In the genomic region with DNA sequence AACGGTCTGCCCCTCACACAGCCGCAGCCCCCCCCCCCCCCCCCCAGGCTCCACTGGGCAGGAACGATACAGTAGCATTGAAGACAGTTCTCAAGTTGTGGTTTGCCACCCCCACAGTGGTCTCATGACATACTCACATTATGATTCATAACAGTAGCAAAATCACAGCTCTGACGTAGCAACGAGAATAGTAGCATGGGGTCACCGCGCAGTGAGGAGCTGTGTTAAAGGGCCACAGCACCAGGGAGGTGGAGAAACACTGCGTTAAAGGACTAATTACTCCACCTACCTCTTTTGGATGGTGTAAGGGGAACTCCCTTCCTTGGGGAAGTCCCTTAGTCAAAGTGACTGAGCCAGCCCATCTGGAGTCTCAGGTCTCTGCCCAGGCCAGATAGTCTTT, we compare ENCODE assay signal across 14 mouse cellular contexts. TPM values are rescaled to one million over a fixed set of nuclear protein-coding genes. Genes with fewer than 3 reads are reported as not detected.
DNase-seq lines count a peak whose midpoint lies in the region; TF ChIP-seq lines count a peak whose summit lies in the region.
"Had no signal": no experiment of that assay in that cellular context is flagged by ENCODE, and none has a peak within 500 bp of the region (broad histone marks: within the 10 kb centered on the region; RNA-seq: fewer than 3 reads in every experiment).

No protein-coding gene starts in this region.

- H3K4me1 ChIP-seq in bone marrow macrophage, adult 2 months (ENCODE audit: control insufficient read depth, insufficient read depth, low read length), result peaks cover 10% of the 10 kb centered on the region
- H3K4me1 ChIP-seq: liver, embryonic 12.5 days; midbrain, embryonic 15.5 days had no signal

- no peak for TF ChIP-seq POLR2A in bone marrow macrophage, adult 2 months (IDR thresholded peaks at IDR 0.05; ENCODE audit: borderline replicate concordance, low read depth, low read length)

- DNase-seq in 3T3-L1 (ENCODE audit: low read depth, low spot score), result peak; percentile 90
- peak; percentile 80 to 85 for DNase-seq in B cell, adult 2 months
- DNase-seq in monocyte, adult 2 months (ENCODE audit: low read depth in 1 of 2, low spot score in 2 of 2), result peak; percentile 48 to 61
- no peak for DNase-seq in frontal cortex, postnatal 10 days (ENCODE audit: low spot score in 2 of 2)
- DNase-seq in thymus, adult 18-20 months, result no peak
- DNase-seq in right cerebral cortex, postnatal 14 days, result no peak
- DNase-seq: cerebellum, postnatal 36 days; kidney, adult 9 months; retina, postnatal 1 day had no signal

- peak overlapping the region; percentile 34 for H3K4me3 ChIP-seq in bone marrow macrophage, adult 2 months (ENCODE audit: insufficient read depth, low read length)
- H3K4me3 ChIP-seq: liver, embryonic 12.5 days; midbrain, embryonic 15.5 days had no signal

- TF ChIP-seq CTCF in bone marrow macrophage, adult 2 months (IDR thresholded peaks at IDR 0.05; ENCODE audit: low read depth, low read length), result no peak

- H3K27ac ChIP-seq in bone marrow macrophage, adult 2 months (ENCODE audit: insufficient read depth, low read depth, low read length), result peak overlapping the region; percentile 78
- H3K27ac ChIP-seq: liver, embryonic 12.5 days; midbrain, embryonic 15.5 days; stomach, postnatal 0 days had no signal

RNA-seq across cellular contexts. Expression of a gene that starts 14.3 kb away (rescaled TPM):
- 12.6 and 14.8 TPM in 2 replicates for polyA plus RNA-seq in bone marrow macrophage, adult 2 months (2012; ENCODE audit: insufficient read depth, insufficient read length, missing spikeins)

RNA-seq across cellular contexts. Expression of a gene that starts 27.9 kb away (rescaled TPM):
- 100 and 103 TPM in 2 replicates for polyA plus RNA-seq in bone marrow macrophage, adult 2 months (2012; ENCODE audit: insufficient read depth, insufficient read length, missing spikeins)

RNA-seq across cellular contexts. Expression of a gene that starts 39.1 kb away (rescaled TPM):
- polyA plus RNA-seq in bone marrow macrophage, adult 2 months (2012; ENCODE audit: insufficient read depth, insufficient read length, missing spikeins), result not detected in 2 replicates
- polyA plus RNA-seq: brain, embryonic 14.5 days; liver, embryonic 12.5 days; midbrain, embryonic 15.5 days; stomach, postnatal 0 days had no signal

Comparison
In these comparisons a context has a peak if more than half of its experiments do, and no peak if none do; other contexts are left out.
1. DNase-seq: peak in 3T3-L1 (single experiment), B cell, adult 2 months (2 of 2) and monocyte, adult 2 months (2 of 2); none in frontal cortex, postnatal 10 days (0 of 2), thymus, adult 18-20 months (0 of 2) and right cerebral cortex, postnatal 14 days (single experiment).